Mouse (Mus musculus) MN1 (cell line): ENCODE measurements around the gene Cep170b.

Experiments
- DNase-seq: peaks from one replicate; pipeline ENCODE4 v3.0.0-alpha.2; 2016; ENCODE audit warnings: low spot score

Gene Cep170b

GRCm38 (mm10) chr12:112720216-112720615, at the start of gene Cep170b:
TSS of gene Cep170b (plus strand) at chr12:112720455.
- DNase-seq = no peak

GRCm38 (mm10) chr12:112670718-112671393, 49.4 kb upstream of the Cep170b start:
- peak; percentile 39 for DNase-seq

DNA sequence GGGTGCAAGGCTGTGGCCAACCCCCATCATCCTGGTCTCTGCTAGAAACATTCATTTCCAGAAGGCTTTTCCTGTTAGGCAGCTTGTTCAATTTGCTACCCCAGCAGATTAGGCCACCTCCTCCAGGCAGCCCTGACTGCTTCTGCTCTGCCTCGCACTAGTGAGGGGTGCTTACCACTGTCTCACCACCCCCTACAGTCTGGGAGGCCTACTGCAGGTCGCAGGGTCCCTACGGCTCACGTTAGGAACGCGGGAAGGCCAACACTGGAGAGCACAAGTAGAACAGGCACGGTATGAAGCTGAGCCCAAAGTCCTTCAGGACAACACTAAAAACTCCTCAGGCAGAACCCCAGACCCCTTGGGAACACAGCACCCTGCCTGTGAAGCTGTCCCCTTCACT, 48.4 kb upstream of the Cep170b start:
- DNase-seq = no peak

- DNase-seq = peak; percentile 46
Measured at GRCm38 (mm10) chr12:112672744-112673575, 47.3 kb upstream of the Cep170b start.

GRCm38 (mm10) chr12:112673576-112674091, 46.6 kb upstream of the Cep170b start:
- DNase-seq = peak; percentile 44

GRCm38 (mm10) chr12:112674132-112675011, 45.9 kb upstream of the Cep170b start, which contains the start of gene Akt1:
TSS of gene Akt1 (minus strand) at chr12:112674884.
- DNase-seq = peak; percentile 55

- DNase-seq = peak; percentile 87
Measured at GRCm38 (mm10) chr12:112675245-112676035, 44.8 kb upstream of the Cep170b start.

GRCm38 (mm10) chr12:112677076-112677475, 43.2 kb upstream of the Cep170b start:
- DNase-seq = no peak

DNA sequence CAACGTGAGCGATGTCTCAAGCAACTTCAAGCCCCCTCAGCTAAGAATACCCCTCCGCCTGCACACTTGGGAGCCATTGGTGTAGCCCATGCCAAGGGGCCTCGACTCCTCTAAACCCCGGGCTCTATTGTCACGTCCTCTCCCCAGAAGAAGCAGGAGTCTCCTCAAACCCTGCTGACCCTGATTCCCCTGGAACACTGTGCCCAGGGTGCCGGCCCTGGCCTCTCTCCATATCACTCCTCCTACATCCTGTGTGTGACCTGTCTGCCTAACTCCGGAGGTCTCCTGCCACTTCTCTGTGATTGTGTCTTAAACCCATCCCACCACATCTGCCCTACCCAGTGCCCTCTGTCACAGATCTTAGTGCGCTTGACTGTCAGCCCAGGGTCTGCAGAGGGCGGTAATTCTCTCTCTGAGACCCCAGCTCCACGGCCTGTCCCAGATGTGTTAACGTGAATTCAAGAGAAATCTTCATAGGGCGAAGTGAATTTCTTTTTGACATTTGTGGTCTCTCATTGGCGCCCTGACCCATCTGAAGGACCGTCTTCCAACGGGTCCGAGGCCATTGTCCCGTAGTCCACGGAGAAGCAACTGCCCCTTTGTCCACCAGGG, 42.2 kb upstream of the Cep170b start:
- DNase-seq = no peak

- peak; percentile 83 for DNase-seq
Measured at GRCm38 (mm10) chr12:112678555-112679026, 41.7 kb upstream of the Cep170b start, which contains the start of gene Zbtb42. TSS of gene Zbtb42 (plus strand) at chr12:112678828.

- DNase-seq = peak; percentile 26
Measured at GRCm38 (mm10) chr12:112679027-112679996, 40.9 kb upstream of the Cep170b start.

GRCm38 (mm10) chr12:112683351-112683750, 36.9 kb upstream of the Cep170b start:
- no peak for DNase-seq

GRCm38 (mm10) chr12:112688458-112688857, 31.8 kb upstream of the Cep170b start:
- no peak for DNase-seq

DNA sequence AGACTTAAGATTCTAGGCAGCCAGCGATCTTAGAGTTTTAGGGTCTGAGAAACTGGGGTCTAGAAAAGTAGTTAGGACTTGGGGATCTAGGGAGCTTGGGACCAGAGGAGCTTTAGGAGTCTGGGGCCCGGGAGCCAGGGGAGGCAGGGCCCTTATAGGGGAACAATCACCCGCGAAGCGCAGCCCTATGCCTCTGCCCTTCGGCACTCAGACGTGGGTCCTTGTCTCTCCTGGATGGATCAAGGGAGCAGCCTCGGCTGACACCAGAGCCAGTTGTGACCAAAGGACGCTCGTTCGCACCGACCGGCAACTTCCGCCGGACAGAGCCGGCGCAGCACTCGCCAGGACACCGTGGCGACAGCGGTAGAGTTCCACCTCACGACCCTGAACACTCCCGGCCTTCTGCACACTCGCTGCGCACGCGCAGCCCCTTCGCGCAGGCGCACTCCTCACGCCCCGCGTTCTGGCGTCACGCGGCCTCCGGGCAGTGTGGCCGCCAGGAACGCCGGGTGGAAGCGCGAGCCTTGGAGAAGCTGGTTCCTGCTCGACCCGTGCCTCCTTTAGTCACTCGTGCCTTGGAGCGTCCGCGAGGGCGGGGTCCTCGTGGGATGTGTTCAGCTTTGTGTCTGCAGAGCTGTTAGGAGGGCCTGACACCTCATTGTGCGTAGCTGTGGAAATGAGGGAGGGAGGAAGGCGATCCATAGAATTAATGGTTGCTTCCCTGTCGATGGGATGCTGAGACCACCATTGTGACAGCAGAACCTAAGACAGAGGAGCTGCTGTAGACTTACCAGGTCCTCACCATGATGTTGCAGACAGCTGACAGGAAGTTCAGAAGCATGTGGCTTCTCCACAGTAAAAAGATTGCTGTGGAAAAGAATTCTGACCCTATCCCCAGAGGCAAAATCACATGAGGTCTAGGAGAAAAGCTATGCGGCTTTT, 26.8 kb upstream of the Cep170b start:
- DNase-seq = peak; percentile 94

GRCm38 (mm10) chr12:112694127-112694475, 26.2 kb upstream of the Cep170b start:
- DNase-seq = no peak

DNA sequence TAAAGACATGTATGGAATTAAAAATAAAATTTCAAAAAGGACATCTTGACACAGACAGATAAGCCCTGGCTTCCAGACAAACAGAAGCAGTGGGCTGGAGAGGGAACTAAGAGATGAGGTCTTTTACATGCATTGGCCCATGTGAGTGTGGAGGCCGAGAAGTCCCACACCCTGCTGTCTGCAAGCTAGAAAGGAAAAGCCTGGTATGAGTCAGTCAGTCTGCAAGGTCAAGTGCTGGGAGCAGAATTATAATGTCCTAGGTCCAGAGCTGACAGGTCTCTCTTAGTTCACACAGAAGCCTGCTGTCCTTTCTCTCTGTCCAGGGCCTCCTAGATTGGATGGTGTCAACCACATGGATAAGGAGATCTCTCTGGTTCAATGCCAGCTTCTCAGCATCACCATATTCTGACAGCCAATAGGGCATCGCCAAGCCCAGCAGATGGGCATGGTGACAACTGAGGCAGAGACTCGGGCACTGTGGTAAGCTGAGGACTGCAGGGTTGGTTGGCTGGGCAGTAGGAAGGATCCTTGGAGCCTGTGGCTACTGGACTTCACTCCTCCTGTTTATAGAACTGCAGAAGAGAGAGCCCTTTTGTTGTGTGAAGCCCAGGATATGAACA, 23.3 kb upstream of the Cep170b start:
- no peak for DNase-seq

GRCm38 (mm10) chr12:112700522-112700921, 19.7 kb upstream of the Cep170b start:
- no peak for DNase-seq
